Mouse (Mus musculus) hindbrain, embryonic 12.5 days (tissue): ENCODE data around the gene Cabp4. TPM values are rescaled to one million over a fixed set of nuclear protein-coding genes. Genes with fewer than 3 reads are reported as not detected.
"Not testable (repeated sequence)": the region's sequence is repeated elsewhere in the genome, so short reads cannot be mapped to it uniquely, and the experiment has no call there.

Experiments
- ATAC-seq: fragments of 200-750 bp; cut with Nextera tagmentation; 2 replicates; pipeline ENCODE4 v1.8.0; 2017; ENCODE audit warnings: moderate TSS enrichment; ENCODE audit not compliant: low FRiP score
- H3K27ac ChIP-seq: fragments of 300-500 bp; sonication (generic); 2 replicates; pipeline ENCODE4 v1.5.1; 2016; ENCODE audit warnings: mild to moderate bottlenecking
- H3K27me3 ChIP-seq: fragments of 300-500 bp; sonication (generic); 2 replicates; pipeline ENCODE4 v1.6.1; 2016; ENCODE audit warnings: mild to moderate bottlenecking
- H3K36me3 ChIP-seq: fragments of 300-500 bp; sonication (generic); 2 replicates; pipeline ENCODE4 v1.6.1; 2016; ENCODE audit warnings: mild to moderate bottlenecking
- H3K4me1 ChIP-seq: fragments of 300-500 bp; sonication (generic); 2 replicates; pipeline ENCODE4 v1.6.1; 2016
- H3K4me2 ChIP-seq: fragments of 300-500 bp; sonication (generic); replicated peaks from 2 replicates; pipeline ENCODE4 v1.6.1; 2016; ENCODE audit warnings: mild to moderate bottlenecking
- H3K4me3 ChIP-seq: fragments of 300-500 bp; sonication (generic); 2 replicates; pipeline ENCODE4 v1.5.1; 2016; ENCODE audit warnings: mild to moderate bottlenecking
- H3K9ac ChIP-seq: fragments of 300-500 bp; sonication (generic); 2 replicates; pipeline ENCODE4 v1.6.1; 2016; ENCODE audit warnings: mild to moderate bottlenecking, moderate library complexity
- H3K9me3 ChIP-seq: fragments of 300-500 bp; sonication (generic); replicated peaks from 2 replicates; pipeline ENCODE4 v1.6.1; 2016; ENCODE audit warnings: mild to moderate bottlenecking
- WGBS: fragments of 180-500 bp; shearing (Covaris S2); methylation state at CpG from one replicate; pipeline ENCODE4 v1.1.7; 2016; 5-methylcytosine and 5-hydroxymethylcytosine counted together
- polyA plus RNA-seq: library from polyadenylated mRNA; unstranded; fragments of >200 nt; fragmentation: Nextera tagmentation; extraction: Ambion mirVana; gene quantifications from 2 replicates; pipeline ENCODE4 v1.2.1, GENCODE M21; 2016

The Cabp4 gene
- polyA plus RNA-seq, 1 experiment from 2014 or later: 0.39 TPM

DNA sequence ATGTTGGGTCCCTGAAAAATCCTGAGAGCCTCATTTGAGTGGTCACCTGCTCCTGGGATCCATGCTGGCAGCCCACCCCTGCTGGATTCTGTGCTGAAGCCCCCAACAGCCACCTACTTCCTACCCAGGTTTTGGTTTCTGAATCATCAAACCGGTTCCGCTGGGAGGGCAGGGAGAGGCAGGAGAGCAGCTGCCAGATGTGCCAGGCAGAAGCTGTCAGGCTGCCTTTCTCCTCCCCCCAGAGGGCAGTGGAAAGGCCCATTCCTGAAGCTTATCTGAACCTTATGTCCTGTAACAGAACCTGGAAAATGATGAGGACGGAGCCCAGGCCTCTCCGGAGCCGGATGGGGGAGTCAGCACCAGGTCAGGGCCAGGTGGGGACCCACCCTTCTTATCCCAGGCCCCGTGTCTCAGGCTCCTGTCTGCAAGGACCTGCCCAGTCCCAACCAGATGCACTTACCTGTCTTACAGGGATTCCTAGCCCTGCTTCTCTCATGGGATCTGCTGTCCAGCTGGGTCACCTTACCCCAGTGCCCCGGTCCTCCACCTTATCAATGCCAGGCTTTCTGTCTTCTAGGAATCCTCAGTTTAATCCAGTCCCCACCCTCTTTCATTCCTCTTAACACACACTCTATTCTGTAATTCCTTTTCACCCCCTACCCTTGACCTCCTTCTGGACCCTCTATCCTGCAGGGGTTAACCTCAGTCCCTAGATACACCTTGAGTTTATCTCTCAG lies 16.9 kb downstream of the Cabp4 start:
- Histone ChIP-seq H3K27ac (no peak overlapping the region), H3K9ac (peak overlapping the region; percentile 76), H3K4me1 (peaks cover 18% of the 10 kb centered on the region), H3K27me3 (no peaks in the 10 kb centered on the region), H3K36me3 (peaks cover 39% of the 10 kb centered on the region), H3K4me3 (peak overlapping the region; percentile 62), H3K4me2 (peak overlapping the region; percentile 67), H3K9me3 (no peaks in the 10 kb centered on the region)
- no peak for ATAC-seq
- WGBS: 74% methylated on average over 7 of the region's 7 CpGs

DNA sequence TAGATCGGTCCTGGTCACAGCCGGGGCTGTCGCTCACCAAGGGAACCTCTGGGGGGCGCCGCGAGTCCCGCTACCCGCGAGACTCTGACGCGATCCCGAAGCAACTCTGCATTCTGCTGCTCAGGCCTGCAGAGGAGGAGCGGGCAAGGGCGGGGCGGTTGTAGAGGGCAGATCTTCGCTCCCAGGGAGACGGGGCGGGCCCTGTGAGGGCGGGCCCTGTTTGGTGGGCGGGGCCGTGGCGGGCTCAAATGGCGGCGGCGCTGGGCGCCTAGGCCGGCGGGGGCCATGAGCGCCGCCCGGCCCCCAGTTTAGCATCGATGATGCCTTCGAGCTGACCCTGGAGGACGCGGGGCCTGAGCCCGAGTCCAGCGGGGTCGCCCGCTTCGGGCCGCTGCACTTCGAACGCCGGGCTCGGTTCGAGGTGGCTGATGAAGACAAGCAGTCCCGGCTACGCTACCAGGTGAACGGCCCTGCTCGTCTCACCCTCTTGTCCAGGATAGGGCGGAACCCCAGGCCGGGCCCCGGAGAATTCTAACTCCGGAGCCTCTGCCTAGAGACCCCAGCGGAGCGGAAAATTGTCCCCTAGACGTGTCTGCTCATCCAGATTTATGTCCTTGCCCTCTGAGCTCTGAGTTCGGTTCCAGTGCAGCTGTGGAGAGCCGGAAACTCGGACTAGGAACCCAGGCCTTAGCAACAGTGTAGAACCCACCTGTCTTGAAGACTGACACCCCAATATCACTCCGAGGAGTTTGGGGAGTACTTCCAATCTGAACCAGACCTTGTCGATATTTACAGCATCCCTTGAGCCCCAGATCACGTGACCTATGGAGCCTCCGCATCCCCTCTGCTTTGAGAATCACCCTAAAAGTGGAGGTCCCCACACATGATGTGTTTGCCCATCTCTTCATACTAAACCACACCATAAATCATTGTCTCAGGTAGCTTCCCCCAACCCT lies 17.8 kb downstream of the Cabp4 start, which contains the start of gene Aip:
Aip (minus strand) TSS at position 118 of the 956 bp plus-strand sequence.
- peaks cover 18% of the 10 kb centered on the region for H3K4me1 ChIP-seq
- H3K9me3 ChIP-seq: no peaks in the 10 kb centered on the region
- H3K4me2 ChIP-seq: peak within 1 kb of the TSS; percentile 67
- peaks cover 30% of the 10 kb centered on the region for H3K36me3 ChIP-seq
- H3K4me3 ChIP-seq: peak within 1 kb of the TSS; percentile 62
- peak within 1 kb of the TSS; percentile 76 for H3K9ac ChIP-seq
- peak within 1 kb of the TSS; percentile 64; the same call in 1 of the 2 replicates for H3K27ac ChIP-seq
- H3K27me3 ChIP-seq: no peaks in the 10 kb centered on the region
- under 1% methylated on average over 58 of the region's 64 CpGs for WGBS
- ATAC-seq: peak; percentile 93

DNA sequence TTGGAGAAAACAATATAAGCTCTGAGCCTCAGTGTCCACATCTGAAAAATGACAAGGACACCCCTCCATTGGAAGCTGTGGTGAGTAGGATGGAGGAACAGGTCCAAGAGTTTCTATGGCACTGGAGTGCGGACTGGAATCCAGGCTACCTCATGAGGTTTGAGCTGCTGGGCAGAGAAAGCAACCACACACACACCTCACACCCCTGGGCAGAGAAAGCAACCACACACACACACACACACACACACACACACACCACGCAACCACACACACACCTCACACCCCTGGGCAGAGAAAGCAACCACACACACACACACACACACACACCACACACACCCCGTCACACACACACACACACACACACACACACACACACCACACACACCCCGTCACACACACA lies 18.6 kb downstream of the Cabp4 start:
- peak overlapping the region; percentile 64; the same call in 1 of the 2 replicates for H3K27ac ChIP-seq

DNA sequence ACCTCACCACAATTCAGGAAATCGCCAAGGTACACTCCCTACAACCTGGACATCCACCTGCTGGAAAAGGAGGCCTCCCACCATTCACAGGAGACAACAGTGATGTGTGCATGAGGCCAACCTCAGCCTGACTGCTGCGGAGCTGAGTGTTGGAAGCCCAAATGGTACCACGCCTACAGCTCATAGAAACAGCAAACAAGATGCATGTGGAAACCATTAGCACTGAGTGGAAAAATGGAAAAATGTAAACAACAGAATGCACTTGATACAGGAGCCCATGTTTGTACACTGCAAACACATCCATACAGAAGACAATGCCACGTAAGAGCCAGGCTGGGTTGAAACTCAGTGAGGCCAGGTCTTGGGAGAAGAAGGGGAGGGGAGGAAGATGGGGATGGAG lies 19.4 kb downstream of the Cabp4 start:
- Histone ChIP-seq H3K27me3 (no peaks in the 10 kb centered on the region), H3K4me1 (peaks cover 29% of the 10 kb centered on the region), H3K4me2 (no peak overlapping the region), H3K9me3 (no peaks in the 10 kb centered on the region), H3K9ac (no peak overlapping the region), H3K36me3 (peaks cover 17% of the 10 kb centered on the region), H3K27ac (no peak overlapping the region), H3K4me3 (no peak overlapping the region)
- WGBS: 82% methylated on average over 4 of the region's 4 CpGs
- no peak for ATAC-seq

More for the DNA sequence above, 18.6 kb downstream of the Cabp4 start:
- not testable (repeated sequence) for H3K9me3 ChIP-seq, H3K27me3 ChIP-seq, ATAC-seq
- H3K4me3 ChIP-seq: peak overlapping the region; percentile 62
- H3K4me1 ChIP-seq: peaks cover 25% of the 10 kb centered on the region
- H3K4me2 ChIP-seq: peak overlapping the region; percentile 67
- peaks cover 25% of the 10 kb centered on the region for H3K36me3 ChIP-seq
- H3K9ac ChIP-seq: peak overlapping the region; percentile 76
- 61% methylated on average over 1 of the region's 4 CpGs for WGBS

DNA sequence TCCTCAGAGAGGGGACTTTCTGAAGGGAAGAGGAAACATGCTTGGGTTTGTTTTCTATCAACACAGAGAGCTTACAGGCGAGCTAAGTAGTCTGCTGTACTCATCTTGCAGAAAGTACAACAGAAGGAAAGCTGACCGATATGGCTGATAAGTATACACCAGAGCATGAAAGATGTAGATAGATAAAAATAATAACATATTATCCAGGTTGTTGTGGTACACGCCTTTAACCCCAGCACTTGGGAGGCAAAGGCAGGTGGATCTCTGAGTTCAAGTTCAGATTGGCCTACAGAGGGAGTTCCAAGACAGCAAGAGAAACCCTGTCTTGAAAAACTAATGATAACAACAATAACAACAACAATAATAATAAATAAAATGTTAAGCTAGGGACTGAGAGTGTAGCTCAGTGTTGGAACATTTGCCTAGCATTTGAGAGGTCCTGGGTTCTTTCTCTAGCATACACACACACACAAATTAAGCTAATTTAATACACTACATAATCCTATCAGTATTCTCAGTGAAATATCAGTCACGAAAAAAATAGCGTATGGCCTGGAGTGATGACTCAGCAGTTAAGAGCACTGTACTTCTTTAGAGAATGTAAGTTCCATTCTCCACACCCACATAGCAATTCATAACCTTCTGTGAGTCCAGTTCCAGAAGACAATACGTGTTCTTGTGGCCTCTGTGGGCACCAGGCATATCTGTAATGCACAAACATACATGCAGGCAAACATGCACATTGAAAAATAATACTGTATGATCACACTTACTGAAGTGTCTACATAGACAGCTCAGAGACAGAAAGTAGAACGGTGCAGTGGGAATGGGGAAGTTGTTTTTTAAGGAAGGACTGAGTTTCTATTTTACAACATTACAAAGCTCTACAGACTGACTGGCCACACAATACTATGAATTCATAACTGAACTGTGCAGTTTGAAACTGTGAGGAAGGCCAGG lies 21.1 kb downstream of the Cabp4 start:
- H3K9ac ChIP-seq: no peak overlapping the region
- H3K4me3 ChIP-seq: no peak overlapping the region
- H3K4me1 ChIP-seq: peaks cover 28% of the 10 kb centered on the region
- peaks cover 6% of the 10 kb centered on the region for H3K36me3 ChIP-seq
- no peak for ATAC-seq
- H3K27me3 ChIP-seq: no peaks in the 10 kb centered on the region
- H3K27ac ChIP-seq: no peak overlapping the region
- 84% methylated on average over 7 of the region's 7 CpGs for WGBS
- H3K4me2 ChIP-seq: no peak overlapping the region
- H3K9me3 ChIP-seq: no peaks in the 10 kb centered on the region

DNA sequence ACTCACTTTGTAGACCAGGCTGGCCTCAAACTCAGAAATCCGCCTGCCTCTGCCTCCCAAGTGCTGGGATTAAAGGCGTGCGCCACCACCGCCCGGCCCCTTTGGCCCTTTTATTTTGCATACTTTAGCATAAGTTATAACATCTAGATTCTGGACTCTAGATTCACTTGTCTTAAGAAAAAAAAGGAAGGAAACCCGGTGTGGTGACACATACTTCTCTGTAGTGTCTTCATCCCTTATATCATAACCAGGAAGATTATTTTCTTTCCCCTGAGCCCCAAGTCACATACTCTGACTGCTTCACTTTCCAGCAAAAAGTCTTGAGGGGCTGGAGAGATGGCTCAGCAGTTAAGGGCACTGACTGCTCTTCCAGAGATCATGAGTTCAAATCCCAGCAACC lies 21.9 kb downstream of the Cabp4 start:
- Histone ChIP-seq H3K4me2 (peak overlapping the region; percentile 49), H3K4me1 (peaks cover 20% of the 10 kb centered on the region), H3K36me3 (peaks cover 11% of the 10 kb centered on the region; the same call in 1 of the 2 replicates)
- not testable (repeated sequence) for ATAC-seq, H3K27me3 ChIP-seq, H3K9me3 ChIP-seq, H3K9ac ChIP-seq, H3K4me3 ChIP-seq, H3K27ac ChIP-seq
- whole genome bisulfite sequencing: 55% methylated on average over 6 of the region's 6 CpGs

DNA sequence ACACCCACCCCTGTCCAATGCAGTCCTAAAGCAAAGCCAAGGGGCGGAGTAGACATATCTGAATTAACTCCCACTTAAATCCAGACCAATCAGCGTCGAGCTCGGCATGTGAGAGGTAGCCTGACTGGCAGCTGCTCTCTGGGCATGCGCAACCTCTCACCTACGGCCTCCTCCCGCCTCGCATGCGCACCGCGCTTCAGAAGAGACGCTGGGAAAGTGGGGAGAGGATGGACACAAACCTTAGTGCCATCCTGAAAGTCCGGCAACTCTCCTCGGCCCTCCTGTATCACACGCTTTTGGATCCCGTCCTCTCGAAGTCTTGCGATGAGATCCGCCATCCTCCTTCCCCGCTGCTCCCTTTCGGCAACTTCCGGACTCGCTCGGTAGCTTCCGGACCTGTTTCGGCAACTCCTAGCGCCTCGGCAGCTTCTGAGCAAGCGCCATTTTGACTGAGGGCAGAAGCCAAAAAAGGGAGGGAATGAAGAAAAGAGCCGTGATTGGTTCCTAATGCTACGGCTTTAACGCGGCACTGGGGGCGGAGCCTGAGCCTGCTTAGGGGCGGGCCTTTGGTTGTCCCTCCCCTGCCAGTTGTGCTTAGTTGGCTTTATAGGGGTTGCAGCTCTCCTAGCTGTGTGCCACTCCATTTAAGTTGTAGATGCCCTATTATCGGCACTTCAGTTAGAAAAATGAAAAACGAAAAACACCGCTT lies 22.6 kb downstream of the Cabp4 start:
- peak overlapping the region; percentile 50; the same call in 1 of the 2 replicates for H3K9ac ChIP-seq

DNA sequence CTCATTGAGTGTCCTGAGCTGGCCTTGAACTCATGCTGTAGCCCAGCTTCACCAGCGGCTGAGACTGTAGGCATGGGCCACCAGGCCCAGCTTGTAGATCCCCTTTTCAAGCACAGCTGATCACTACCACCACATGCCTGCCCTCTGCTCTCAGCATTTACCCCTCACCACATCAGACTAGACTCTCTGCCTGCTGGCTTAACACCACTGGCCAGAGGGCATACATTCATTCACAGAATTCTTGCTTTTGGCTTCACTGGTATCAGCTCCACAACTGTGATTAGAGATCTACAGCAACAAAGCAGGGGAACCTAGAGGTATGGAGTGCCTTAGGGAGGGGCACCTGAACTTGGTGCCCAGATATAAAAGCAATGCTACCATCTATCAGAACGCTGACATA lies 23.3 kb downstream of the Cabp4 start:
- H3K4me3 ChIP-seq: 0 out of 2 replicates have a peak overlapping the region, but pooled peaks have one; percentile 43
- WGBS: 99% methylated on average over 2 of the region's 2 CpGs
- peaks cover 23% of the 10 kb centered on the region for H3K36me3 ChIP-seq
- no peaks in the 10 kb centered on the region for H3K27me3 ChIP-seq
- H3K4me1 ChIP-seq: peaks cover 14% of the 10 kb centered on the region
- H3K4me2 ChIP-seq: peak overlapping the region; percentile 49
- H3K9ac ChIP-seq: no peak overlapping the region
- H3K9me3 ChIP-seq: no peaks in the 10 kb centered on the region
- no peak overlapping the region for H3K27ac ChIP-seq
- no peak for ATAC-seq

More for the DNA sequence above, 22.6 kb downstream of the Cabp4 start:
- peak overlapping the region; percentile 85 for H3K27ac ChIP-seq
- H3K36me3 ChIP-seq: peaks cover 17% of the 10 kb centered on the region; the same call in 1 of the 2 replicates
- peak overlapping the region; percentile 43 for H3K4me3 ChIP-seq
- 4% methylated on average over 38 of the region's 38 CpGs for WGBS
- peak; percentile 79 for ATAC-seq
- H3K4me1 ChIP-seq: peaks cover 14% of the 10 kb centered on the region
- no peaks in the 10 kb centered on the region for H3K9me3 ChIP-seq
- no peaks in the 10 kb centered on the region for H3K27me3 ChIP-seq
- peak overlapping the region; percentile 49 for H3K4me2 ChIP-seq

DNA sequence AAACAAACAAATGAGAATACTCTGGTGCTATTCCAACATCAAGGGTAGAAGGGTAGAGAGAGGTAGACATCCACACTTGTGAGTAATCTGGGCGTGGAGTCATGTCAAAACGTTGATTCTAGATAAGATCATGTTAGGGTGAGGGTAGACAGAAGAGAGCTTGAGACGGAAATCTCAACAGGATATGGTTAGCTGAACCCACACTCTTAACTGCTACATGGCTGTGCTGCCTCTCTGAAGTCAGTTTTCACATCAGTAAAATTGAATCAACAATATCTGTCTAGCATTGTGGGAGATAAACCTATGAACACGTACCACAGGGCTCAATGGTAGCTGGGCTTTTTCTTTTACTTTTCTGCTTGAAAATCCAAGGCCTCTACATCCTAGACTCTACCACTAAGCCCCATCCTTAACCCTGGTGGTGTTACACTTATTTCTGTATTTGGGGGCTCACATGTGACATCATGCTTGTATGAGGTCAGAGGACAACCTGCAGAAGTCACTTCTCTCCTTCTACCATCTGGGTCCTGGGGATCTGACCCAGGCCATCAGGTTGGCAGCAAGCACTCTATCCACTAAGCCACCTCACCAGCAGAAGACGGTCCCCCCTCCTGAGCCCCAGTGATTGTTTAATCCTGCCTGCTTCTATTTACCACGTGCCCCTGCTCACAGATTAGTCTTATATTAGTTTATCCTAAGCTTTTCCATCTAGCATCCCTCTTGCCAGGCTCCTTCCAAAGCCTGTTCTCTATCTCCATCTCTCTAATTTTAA lies 23.9 kb downstream of the Cabp4 start:
- 93% methylated on average over 6 of the region's 6 CpGs for WGBS
- H3K27me3 ChIP-seq: no peaks in the 10 kb centered on the region
- peaks cover 11% of the 10 kb centered on the region for H3K4me1 ChIP-seq
- no peak for ATAC-seq
- H3K36me3 ChIP-seq: peaks cover 29% of the 10 kb centered on the region
- no peaks in the 10 kb centered on the region for H3K9me3 ChIP-seq
- H3K4me2 ChIP-seq: peak overlapping the region; percentile 49
- H3K9ac ChIP-seq: no peak overlapping the region
- no peak overlapping the region for H3K27ac ChIP-seq
- H3K4me3 ChIP-seq: 0 out of 2 replicates have a peak overlapping the region, but pooled peaks have one; percentile 43

DNA sequence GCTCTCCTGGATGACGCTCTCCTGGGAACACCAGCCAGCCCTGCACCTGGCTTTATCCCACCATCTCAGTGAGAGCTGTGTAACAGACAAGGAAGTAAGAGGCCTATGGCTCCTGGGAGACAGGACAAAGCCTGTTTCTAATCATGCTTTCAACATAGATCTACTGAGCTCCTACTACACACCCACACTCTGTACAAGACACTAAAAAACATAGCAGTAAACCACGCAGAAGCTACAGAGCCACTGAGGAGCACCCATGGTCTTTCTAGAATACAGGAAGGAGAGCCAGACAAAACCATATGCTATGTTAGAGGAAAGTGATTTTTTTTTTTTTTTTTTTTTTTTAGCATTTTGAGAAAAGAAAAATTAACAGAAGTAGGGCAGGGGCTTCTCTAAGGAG lies 25.5 kb downstream of the Cabp4 start:
- Histone ChIP-seq H3K4me1 (peaks cover 11% of the 10 kb centered on the region), H3K4me3 (no peak overlapping the region), H3K27me3 (no peaks in the 10 kb centered on the region), H3K4me2 (no peak overlapping the region), H3K27ac (no peak overlapping the region), H3K9me3 (no peaks in the 10 kb centered on the region), H3K9ac (no peak overlapping the region), H3K36me3 (peaks cover 45% of the 10 kb centered on the region)
- no peak for ATAC-seq
- WGBS: 95% methylated on average over 2 of the region's 2 CpGs
